Mouse (Mus musculus): ENCODE results near the gene Gm6904. TPM values are rescaled to one million over a fixed set of nuclear protein-coding genes. Genes with fewer than 3 reads are reported as not detected.
A peak's percentile ranks its signal among the peaks of the same experiment; 100 is the strongest.
"Not testable (repeated sequence)": the region's sequence is repeated elsewhere in the genome, so short reads cannot be mapped to it uniquely, and the experiment has no call there.

Gene Gm6904
- polyA plus RNA-seq (2012; ENCODE audit: insufficient read depth, low replicate concordance), result not detected in 2 replicates

DNA sequence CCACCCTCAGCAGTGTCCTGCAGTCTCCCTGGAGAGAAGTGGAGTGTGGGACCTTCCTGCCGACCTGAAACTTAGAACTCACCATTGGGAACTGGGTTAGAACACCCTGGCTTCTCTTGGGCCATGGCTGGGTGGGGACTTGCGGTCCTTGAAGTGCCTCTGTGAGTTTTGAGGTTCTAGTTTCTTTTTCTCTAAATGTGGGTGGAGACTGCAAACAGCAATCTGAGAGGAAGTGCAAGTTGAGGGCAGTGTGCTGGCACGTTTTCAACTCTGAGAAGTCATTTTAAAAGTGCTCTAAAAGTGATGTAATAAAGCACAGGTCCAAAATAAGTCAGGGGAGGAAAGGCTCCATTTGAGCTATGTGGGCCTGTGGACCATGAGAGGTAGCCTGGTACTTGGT lies at the start of gene Gm6904:
Gm6904 (minus strand) TSS at position 161 of the 400 bp plus-strand sequence.
- Histone ChIP-seq H3K27me3 (replicated peaks) (no peaks in the 10 kb centered on the region), H3K4me1 (no peaks in the 10 kb centered on the region), H3K4me3 (replicated peaks) (no peak within 1 kb of the TSS), H3K9me3 (no peaks in the 10 kb centered on the region), H3K36me3 (replicated peaks; ENCODE audit: low read length) (no peaks in the 10 kb centered on the region)
- TF ChIP-seq FLI1 (IDR thresholded peaks at IDR 0.05; ENCODE audit: low read length) (no peak), GATA1 (IDR thresholded peaks at IDR 0.05; ENCODE audit: borderline replicate concordance, low read length) (no peak)

- not testable (repeated sequence) for H3K27me3 ChIP-seq (replicated peaks); H3K36me3 ChIP-seq (replicated peaks; ENCODE audit: low read length); H3K9me3 ChIP-seq; H3K4me1 ChIP-seq; H3K4me3 ChIP-seq (replicated peaks)
Observed at GRCm38 (mm10) chr14:59297391-59297790, 37.4 kb upstream of the Gm6904 start, which contains the start of gene Phf11a. Gene Phf11a (minus strand): TSS chr14:59297522.

- H3K4me3 ChIP-seq (replicated peaks); H3K4me1 ChIP-seq; H3K36me3 ChIP-seq (replicated peaks; ENCODE audit: low read length); H3K27me3 ChIP-seq (replicated peaks); H3K9me3 ChIP-seq: not testable (repeated sequence)
Observed at GRCm38 (mm10) chr14:59291769-59292168, 31.8 kb upstream of the Gm6904 start.

DNA sequence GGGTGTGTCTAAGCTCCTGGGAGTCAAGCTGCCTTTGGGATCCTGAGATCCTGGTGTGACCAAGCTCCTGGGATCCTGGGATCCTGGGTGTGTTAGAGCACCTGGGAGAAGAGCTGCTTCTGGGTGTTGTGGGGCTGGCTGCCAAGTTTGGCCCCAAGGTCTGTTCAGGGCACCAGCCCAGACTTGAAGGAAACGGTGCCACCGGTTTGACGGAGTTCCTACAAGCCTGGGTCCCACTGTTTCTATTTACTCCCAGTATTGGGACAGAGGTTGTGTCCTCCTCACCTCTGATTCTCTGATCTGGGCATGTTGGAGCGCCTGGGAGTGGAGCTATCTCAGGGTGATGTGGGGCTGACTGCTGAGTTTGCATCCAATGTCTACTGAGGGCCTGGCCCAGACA lies 14.9 kb upstream of the Gm6904 start:
- H3K9me3 ChIP-seq; H3K4me1 ChIP-seq; H3K4me3 ChIP-seq (replicated peaks); H3K36me3 ChIP-seq (replicated peaks; ENCODE audit: low read length); H3K27me3 ChIP-seq (replicated peaks): not testable (repeated sequence)

DNA sequence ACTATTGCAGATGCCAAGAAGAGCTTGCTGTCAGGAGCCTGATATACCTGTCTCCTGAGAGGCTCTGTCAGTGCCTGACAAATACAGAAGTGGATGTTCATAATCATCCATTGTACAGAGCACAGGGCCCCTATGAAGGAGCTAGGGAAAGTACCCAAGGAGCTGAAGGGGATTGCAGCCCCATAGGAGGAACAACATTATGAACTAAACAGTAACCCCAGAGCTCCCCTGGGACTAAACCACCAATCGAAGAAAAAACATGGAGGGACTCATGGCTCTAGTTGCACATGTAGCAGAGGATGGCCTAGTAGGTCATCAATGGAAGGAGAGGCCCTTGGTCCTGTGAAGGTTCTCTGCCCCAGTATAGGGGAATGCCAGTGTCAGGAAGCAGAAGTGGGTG lies 4.2 kb downstream of the Gm6904 start:
- not testable (repeated sequence) for H3K27me3 ChIP-seq (replicated peaks); H3K4me3 ChIP-seq (replicated peaks); H3K9me3 ChIP-seq; H3K4me1 ChIP-seq; H3K36me3 ChIP-seq (replicated peaks; ENCODE audit: low read length)

- not testable (repeated sequence) for H3K4me1 ChIP-seq; H3K36me3 ChIP-seq (replicated peaks; ENCODE audit: low read length); H3K27me3 ChIP-seq (replicated peaks); H3K4me3 ChIP-seq (replicated peaks); H3K9me3 ChIP-seq
Observed at GRCm38 (mm10) chr14:59250350-59250749, 9.7 kb downstream of the Gm6904 start.

GRCm38 (mm10) chr14:59233635-59234034 lies 26.4 kb downstream of the Gm6904 start:
- H3K4me1 ChIP-seq, result peaks cover 8% of the 10 kb centered on the region
- H3K4me3 ChIP-seq (replicated peaks), result no peak overlapping the region
- no peaks in the 10 kb centered on the region for H3K9me3 ChIP-seq
- H3K36me3 ChIP-seq (replicated peaks; ENCODE audit: low read length), result no peaks in the 10 kb centered on the region
- TF ChIP-seq FLI1 (IDR thresholded peaks at IDR 0.05; ENCODE audit: low read length) (no peak), GATA1 (IDR thresholded peaks at IDR 0.05; ENCODE audit: borderline replicate concordance, low read length) (no peak)
- H3K27me3 ChIP-seq (replicated peaks), result no peaks in the 10 kb centered on the region

DNA sequence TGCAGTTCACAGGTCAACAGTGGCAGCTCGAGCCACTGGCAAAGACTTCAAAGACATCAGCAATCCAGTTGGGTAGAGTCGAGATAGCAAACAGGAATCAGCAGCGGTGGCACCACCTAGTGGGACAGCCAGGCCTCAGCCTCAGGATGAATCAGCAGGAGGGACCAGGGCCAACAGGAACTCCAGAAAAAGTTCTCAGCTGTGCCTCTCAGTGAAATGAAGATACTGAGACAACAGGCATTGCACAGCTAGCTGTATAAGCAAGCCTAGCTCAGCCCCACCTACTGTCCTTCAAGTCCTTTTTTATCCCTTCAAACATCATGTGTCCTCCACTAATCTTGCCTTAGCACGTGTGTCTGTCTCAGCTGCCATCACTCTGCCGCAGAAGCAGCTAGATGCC lies 28.0 kb downstream of the Gm6904 start:
- peaks cover 2% of the 10 kb centered on the region for H3K36me3 ChIP-seq (replicated peaks; ENCODE audit: low read length)
- no peaks in the 10 kb centered on the region for H3K27me3 ChIP-seq (replicated peaks)
- no peak for TF ChIP-seq FLI1 (IDR thresholded peaks at IDR 0.05; ENCODE audit: low read length)
- no peak for TF ChIP-seq GATA1 (IDR thresholded peaks at IDR 0.05; ENCODE audit: borderline replicate concordance, low read length)
- H3K4me1 ChIP-seq, result peaks cover 8% of the 10 kb centered on the region
- peak overlapping the region; percentile 18 for H3K4me3 ChIP-seq (replicated peaks)
- no peaks in the 10 kb centered on the region for H3K9me3 ChIP-seq

GRCm38 (mm10) chr14:59230331-59230966 lies 29.6 kb downstream of the Gm6904 start:
- no peaks in the 10 kb centered on the region for H3K27me3 ChIP-seq (replicated peaks)
- H3K4me3 ChIP-seq (replicated peaks), result no peak overlapping the region
- H3K9me3 ChIP-seq, result no peaks in the 10 kb centered on the region
- peaks cover 2% of the 10 kb centered on the region for H3K36me3 ChIP-seq (replicated peaks; ENCODE audit: low read length)
- TF ChIP-seq FLI1 (IDR thresholded peaks at IDR 0.05; ENCODE audit: low read length) (no peak), GATA1 (IDR thresholded peaks at IDR 0.05; ENCODE audit: borderline replicate concordance, low read length) (no peak)
- peaks cover 8% of the 10 kb centered on the region for H3K4me1 ChIP-seq

DNA sequence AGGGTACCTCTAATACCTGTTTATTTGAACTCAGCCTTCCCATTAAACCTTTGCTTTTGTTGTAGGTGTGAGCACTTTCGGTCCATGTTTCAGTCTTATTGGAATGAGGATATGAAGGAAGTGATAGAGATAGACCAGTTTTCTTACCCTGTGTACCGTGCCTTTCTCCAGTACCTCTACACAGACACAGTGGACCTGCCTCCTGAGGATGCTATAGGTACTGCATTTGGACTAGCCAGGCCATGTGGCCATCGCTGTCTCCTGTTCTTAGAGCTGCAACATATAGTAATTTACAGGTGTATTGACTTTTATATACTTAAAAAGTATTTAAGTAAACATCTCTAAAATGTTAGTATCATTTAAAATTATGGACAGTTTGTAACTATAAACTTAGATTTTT lies 30.2 kb downstream of the Gm6904 start:
- TF ChIP-seq GATA1 (IDR thresholded peaks at IDR 0.05; ENCODE audit: borderline replicate concordance, low read length) (no peak), FLI1 (IDR thresholded peaks at IDR 0.05; ENCODE audit: low read length) (no peak)
- no peaks in the 10 kb centered on the region for H3K27me3 ChIP-seq (replicated peaks)
- peaks cover 8% of the 10 kb centered on the region for H3K4me1 ChIP-seq
- H3K9me3 ChIP-seq, result no peaks in the 10 kb centered on the region
- peaks cover 2% of the 10 kb centered on the region for H3K36me3 ChIP-seq (replicated peaks; ENCODE audit: low read length)
- no peak overlapping the region for H3K4me3 ChIP-seq (replicated peaks)

DNA sequence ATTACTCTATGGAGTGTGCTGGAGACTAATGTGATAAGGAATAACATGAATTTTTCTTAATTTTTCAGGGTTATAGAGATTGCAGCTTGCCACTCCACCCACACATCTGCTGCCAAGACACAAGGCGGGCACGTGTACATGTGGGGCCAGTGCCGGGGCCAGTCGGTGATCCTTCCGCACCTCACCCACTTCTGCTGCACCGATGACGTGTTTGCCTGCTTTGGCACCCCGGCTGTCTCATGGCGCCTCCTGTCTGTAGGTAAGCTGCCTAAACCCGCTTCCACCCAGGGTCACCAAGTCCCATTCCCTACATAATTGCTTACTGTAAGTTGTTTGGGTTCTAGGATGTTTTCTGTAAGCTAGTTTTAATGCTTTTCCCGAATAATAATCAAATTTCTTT lies 33.8 kb downstream of the Gm6904 start:
- Histone ChIP-seq H3K9me3 (no peaks in the 10 kb centered on the region), H3K4me1 (no peaks in the 10 kb centered on the region; the same call in 1 of the 2 replicates), H3K27me3 (replicated peaks) (no peaks in the 10 kb centered on the region), H3K4me3 (replicated peaks) (no peak overlapping the region), H3K36me3 (replicated peaks; ENCODE audit: low read length) (peaks cover 2% of the 10 kb centered on the region)
- TF ChIP-seq FLI1 (IDR thresholded peaks at IDR 0.05; ENCODE audit: low read length), result no peak
- no peak for TF ChIP-seq GATA1 (IDR thresholded peaks at IDR 0.05; ENCODE audit: borderline replicate concordance, low read length)
